Mouse (Mus musculus) megakaryocyte progenitor cell, adult 5-6 weeks (primary cell): ENCODE results near the gene Gm14632. TPM values are rescaled to one million over a fixed set of nuclear protein-coding genes. Genes with fewer than 3 reads are reported as not detected.
"Not testable (repeated sequence)": the region's sequence is repeated elsewhere in the genome, so short reads cannot be mapped to it uniquely, and the experiment has no call there.

Experiments used
- ATAC-seq: replicated peaks from 2 replicates; pipeline ENCODE4 v1.8.0; 2016; ENCODE audit warnings: mild to moderate bottlenecking, moderate TSS enrichment, inconsistent platforms; ENCODE audit not compliant: poor library complexity
- total RNA-seq, 2 experiments: library from RNA; stranded (forward) in 1 of 2; stranded (reverse) in 1 of 2; fragments of 157-497, 149-512 nt in 1 of 2; fragments of 200-1000 nt in 1 of 2; gene quantifications; 2 replicates each; pipeline versions ENCODE4 v1.2.3 to v1.2.4; 2015 to 2017

The Gm14632 gene
- not detected in 2 replicates for total RNA-seq (2015)
- not detected in 2 replicates for total RNA-seq (2017)

DNA sequence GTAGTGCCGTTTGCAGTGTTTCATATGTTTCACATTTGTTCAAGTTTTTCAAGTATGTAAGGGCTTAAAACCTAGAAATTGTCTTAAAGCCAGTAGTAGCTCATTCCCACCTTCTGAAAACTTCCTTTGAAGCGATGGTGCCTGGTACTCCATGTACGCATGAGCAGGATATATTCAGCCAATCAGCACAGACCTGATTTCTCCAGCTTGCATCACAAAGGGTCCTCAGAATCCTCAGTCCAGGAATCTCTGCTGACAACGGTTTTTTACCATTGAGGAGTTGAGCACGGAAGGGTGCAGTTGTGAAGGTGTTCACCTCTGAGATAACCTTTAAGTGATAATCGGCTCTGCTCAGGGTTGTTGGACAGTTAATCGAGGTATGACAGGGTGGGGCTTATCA is at the start of gene Gm14632:
TSS of gene Gm14632 (plus strand) at position 301 of the 400 bp plus-strand sequence.
- ATAC-seq: not testable (repeated sequence)
